Mouse (Mus musculus) lung, adult 2 months (tissue): ENCODE measurements around the gene Git1.

Experiments
- CTCF ChIP-seq: fragments of 200-500 bp; IDR thresholded peaks from 2 replicates; pipeline ENCODE4 v1.5.1; 2011; ENCODE audit warnings: mild to moderate bottlenecking, low read length, control low read depth; ENCODE audit not compliant: insufficient read depth
- POLR2A ChIP-seq: fragments of 200-500 bp; IDR thresholded peaks from 2 replicates; pipeline ENCODE4 v1.6.1; 2011; ENCODE audit warnings: low read depth, mild to moderate bottlenecking, control low read depth, low read length, borderline replicate concordance; ENCODE audit errors: extremely low read depth

- TF ChIP-seq POLR2A (no peak), CTCF (no peak)
Measured at GRCm38 (mm10) chr11:77497851-77498250, 4.5 kb downstream of the Git1 start.
